Mouse (Mus musculus) testis, adult 2 months (tissue): ENCODE measurements around the gene Il17rd. TPM values are rescaled to one million over a fixed set of nuclear protein-coding genes. Genes with fewer than 3 reads are reported as not detected.

Experiments used
- H3K27ac ChIP-seq: fragments of 200-500 bp; 2 replicates; pipeline ENCODE4 v1.5.1; 2012; ENCODE audit warnings: low read depth, low read length; ENCODE audit not compliant: control insufficient read depth, insufficient read depth
- H3K27me3 ChIP-seq: fragments of 200-500 bp; 2 replicates; pipeline ENCODE4 v1.6.1; 2012; ENCODE audit warnings: mild to moderate bottlenecking, low read length, moderate library complexity; ENCODE audit not compliant: control insufficient read depth, insufficient read depth
- H3K36me3 ChIP-seq: fragments of 200-500 bp; 2 replicates; pipeline ENCODE4 v1.6.1; 2012; ENCODE audit warnings: mild to moderate bottlenecking, low read length; ENCODE audit not compliant: control insufficient read depth, insufficient read depth
- H3K4me1 ChIP-seq: fragments of 200-500 bp; 2 replicates; pipeline ENCODE4 v1.6.1; 2012; ENCODE audit warnings: low read length; ENCODE audit not compliant: control insufficient read depth, insufficient read depth
- H3K4me3 ChIP-seq: fragments of 200-500 bp; 2 replicates; pipeline ENCODE4 v1.5.1; 2012; ENCODE audit warnings: low read depth, mild to moderate bottlenecking, low read length, moderate library complexity, mixed read lengths; ENCODE audit not compliant: control insufficient read depth
- CTCF ChIP-seq: fragments of 200-500 bp; IDR thresholded peaks from 2 replicates; pipeline ENCODE4 v1.5.1; 2012; ENCODE audit warnings: low read depth, mild to moderate bottlenecking, inconsistent platforms, low read length, moderate library complexity; ENCODE audit not compliant: control insufficient read depth, insufficient read depth, insufficient replicate concordance
- POLR2A ChIP-seq: fragments of 200-500 bp; IDR thresholded peaks from 2 replicates; pipeline ENCODE4 v1.6.1; 2012; ENCODE audit warnings: low read depth, mild to moderate bottlenecking, inconsistent platforms, low read length, moderate library complexity; ENCODE audit not compliant: control insufficient read depth
- polyA plus RNA-seq: library from polyadenylated mRNA; depleted of rRNA; stranded (reverse); fragments of >200 nt; gene quantifications from 2 replicates; pipeline ENCODE4 v1.2.3, GENCODE M21; 2012

Gene Il17rd
- polyA plus RNA-seq, 1 experiment = 5.4 TPM

DNA sequence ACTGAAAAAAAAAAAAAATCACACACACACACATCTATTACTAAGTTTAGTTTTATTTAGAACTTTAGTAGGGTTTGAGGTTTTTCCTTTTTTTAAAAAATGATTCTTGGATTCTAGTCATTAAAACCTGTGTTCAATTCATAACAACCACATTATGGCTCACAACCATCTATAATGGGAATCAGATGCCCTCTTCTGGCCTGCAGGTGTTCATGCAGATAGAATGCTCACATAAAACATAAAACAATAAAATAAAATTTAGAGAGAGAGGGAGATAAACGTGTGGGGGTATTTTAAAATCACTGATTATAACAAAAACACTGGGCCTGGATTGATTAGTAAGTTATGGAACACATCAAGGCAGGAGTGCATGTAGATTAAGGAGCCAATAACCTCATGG is 1.2 kb upstream of the Il17rd start:
- Histone ChIP-seq H3K27me3 (no peaks in the 10 kb centered on the region; the same call in 1 of the 2 replicates), H3K36me3 (no peaks in the 10 kb centered on the region), H3K4me3 (no peak overlapping the region), H3K27ac (no peak overlapping the region), H3K4me1 (peaks cover 10% of the 10 kb centered on the region)
- TF ChIP-seq CTCF (no peak), POLR2A (no peak)

DNA sequence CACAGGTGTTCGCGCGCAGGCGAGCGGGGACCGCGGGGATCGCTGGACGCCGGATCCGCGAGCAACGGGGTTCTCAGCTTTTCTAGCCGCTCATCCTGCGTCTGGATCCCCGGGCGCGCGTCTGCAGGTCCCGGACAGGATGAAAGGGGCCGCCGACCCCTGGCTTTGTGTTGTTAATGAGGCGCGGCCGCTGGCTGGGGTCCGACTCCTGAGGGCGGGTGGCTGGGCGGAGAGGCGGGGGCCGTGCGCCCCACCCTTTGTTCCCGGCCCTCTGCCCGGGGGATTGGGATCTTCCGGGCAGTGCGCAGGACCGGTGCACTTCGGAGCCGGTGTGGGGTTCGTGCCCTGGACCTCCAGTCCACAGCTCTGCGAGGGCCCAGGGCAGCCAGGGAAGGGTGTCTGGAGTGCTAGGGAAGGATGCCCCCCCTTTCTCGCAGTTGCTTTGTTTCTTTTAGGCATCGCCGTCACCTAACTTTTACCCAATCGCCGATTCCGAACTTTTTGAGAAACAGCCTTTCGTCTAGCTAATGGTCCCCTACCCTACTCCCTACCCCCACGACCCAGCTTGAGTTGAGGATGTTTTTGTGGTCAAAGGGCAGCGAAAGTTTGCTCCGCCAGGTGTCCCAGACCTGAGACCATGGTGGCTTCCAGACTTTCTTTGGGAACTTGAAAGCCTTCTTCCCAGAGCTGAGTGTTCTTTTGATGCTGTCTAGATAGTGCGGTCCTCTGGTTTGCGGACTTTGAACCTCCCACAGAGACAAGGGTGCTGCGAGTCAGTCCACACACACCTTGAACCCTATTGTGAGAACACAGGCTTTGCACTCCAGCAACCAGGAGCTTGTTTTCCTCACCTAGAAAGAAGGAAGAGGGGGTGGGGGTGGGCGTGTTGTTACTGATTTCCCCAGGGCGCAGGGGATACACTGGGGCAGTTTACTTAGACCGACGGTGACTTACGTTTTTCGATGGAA is 824 bp downstream of the Il17rd start:
- no peak for TF ChIP-seq CTCF
- no peak for TF ChIP-seq POLR2A
- Histone ChIP-seq H3K27me3 (no peaks in the 10 kb centered on the region; the same call in 1 of the 2 replicates), H3K36me3 (no peaks in the 10 kb centered on the region), H3K4me3 (peak overlapping the region; percentile 93), H3K4me1 (peaks cover 10% of the 10 kb centered on the region), H3K27ac (no peak overlapping the region)

DNA sequence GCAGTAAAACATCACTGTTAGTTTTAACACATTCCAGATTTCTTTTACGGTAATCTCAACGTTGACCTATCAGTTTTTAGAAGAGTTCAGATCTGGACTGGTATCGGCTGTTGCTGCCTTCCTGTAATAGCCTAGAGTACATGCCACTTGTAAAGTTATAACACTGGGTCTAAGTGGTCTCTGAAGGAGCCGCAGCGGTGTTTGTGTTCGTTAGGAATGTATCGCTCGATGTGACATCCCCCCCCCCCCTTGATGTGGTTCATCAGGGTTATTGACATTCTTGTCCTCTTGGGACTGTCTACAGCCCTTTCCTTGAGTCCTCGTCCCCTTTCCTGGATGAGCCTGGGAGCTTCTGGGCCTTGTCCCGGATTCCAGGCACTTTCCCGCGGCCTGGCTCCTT is 1.7 kb downstream of the Il17rd start:
- Histone ChIP-seq H3K36me3 (no peaks in the 10 kb centered on the region), H3K27me3 (no peaks in the 10 kb centered on the region; the same call in 1 of the 2 replicates), H3K4me3 (peak overlapping the region; percentile 40), H3K4me1 (peaks cover 10% of the 10 kb centered on the region), H3K27ac (no peak overlapping the region)
- TF ChIP-seq CTCF (no peak), POLR2A (no peak)

DNA sequence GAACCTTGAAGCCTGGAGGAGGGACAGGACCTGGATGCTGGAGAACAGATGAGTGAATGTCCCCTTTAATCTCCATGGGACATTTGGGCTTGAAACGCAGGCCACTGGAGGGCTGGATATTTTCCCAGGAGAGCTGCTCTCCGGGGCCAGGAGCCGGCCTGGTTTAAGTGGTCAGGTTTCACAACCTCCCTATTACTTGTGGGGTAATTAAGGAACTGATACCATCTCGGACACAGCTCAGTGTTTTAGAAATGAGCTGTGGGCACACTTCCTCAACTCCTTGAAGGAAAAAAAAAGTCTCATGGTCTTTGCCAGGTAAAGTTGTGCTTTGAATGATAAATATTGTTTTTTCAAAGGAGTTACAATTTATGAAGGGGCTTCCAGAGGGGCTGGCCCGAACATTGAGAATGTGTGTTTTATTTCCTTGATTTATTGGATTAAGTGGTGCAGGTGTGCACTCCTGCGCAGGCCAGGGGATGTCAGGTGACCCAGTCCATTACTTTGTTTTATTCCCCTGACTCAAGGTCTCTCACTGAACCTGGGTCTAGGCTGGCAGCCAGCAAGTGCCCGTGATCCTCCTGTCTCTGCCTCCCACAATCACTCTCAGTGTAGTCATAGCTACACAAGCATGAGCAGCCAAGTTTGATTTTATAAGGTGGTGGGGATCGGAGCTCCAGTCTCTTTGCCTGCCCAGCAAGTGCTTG is 3.7 kb downstream of the Il17rd start:
- Histone ChIP-seq H3K36me3 (no peaks in the 10 kb centered on the region), H3K4me3 (no peak overlapping the region), H3K27ac (no peak overlapping the region), H3K27me3 (no peaks in the 10 kb centered on the region; the same call in 1 of the 2 replicates), H3K4me1 (peaks cover 10% of the 10 kb centered on the region)
- no peak for TF ChIP-seq POLR2A
- no peak for TF ChIP-seq CTCF

DNA sequence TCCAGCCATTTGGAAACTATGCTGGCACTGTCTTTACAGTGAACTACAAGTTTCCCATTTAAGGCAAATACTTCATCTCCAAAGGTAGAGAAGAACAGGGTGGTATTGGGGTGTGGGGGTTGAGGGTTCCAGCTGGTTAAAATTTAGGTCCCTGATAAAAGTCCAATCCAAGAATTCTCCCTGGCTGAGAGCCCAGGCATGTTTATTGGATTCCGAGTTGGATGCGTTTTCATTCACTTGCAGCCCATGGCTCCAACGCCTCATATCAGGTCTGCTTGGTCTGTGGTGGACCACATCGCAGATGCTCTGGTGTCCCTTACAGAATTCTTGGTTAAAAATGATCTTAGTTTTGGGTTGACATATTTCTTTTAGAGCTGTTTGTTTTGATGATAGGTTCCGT is 4.7 kb downstream of the Il17rd start:
- H3K27me3 ChIP-seq = no peaks in the 10 kb centered on the region; the same call in 1 of the 2 replicates
- no peak overlapping the region for H3K27ac ChIP-seq
- TF ChIP-seq POLR2A (no peak), CTCF (no peak)
- no peaks in the 10 kb centered on the region for H3K36me3 ChIP-seq
- H3K4me1 ChIP-seq = peaks cover 10% of the 10 kb centered on the region
- no peak overlapping the region for H3K4me3 ChIP-seq

DNA sequence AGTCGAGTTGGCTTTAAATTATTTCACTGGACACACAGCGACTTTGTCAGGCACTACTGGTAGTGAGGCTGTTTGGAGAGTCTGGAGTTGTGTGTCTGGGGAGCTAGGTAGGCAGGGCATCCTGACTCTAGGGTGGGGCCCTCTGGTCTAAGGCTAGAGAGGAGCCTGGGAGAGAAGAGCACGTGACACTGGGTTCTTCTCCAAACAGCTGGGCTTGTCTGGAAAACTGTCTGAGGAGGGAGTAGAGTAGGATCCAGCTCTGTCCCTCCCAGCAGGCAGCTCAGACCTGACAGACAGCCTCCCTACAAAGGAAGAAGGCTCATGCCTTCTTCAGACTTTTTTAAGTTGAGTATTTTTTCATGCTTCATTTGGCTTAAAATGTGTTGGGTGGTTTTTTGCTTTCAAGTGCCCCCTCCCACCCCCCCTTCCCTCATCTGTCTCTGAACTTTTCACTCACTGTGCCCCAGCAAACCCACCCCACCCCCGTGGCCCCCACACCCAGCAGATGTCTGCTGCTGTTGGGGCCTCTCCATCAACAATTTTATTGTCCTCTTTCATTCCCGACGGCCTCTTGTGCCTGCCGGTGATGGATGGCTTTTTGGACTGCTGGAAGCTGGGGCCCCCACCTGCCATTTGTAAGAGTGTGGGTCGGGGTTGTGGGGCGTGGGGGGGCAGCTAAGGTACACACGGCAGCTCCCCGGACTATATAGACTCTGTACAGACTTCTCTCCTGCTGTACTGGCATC is 5.7 kb downstream of the Il17rd start:
- Histone ChIP-seq H3K4me3 (no peak overlapping the region), H3K27ac (no peak overlapping the region; the same call in 1 of the 2 replicates), H3K4me1 (peaks cover 9% of the 10 kb centered on the region), H3K36me3 (no peaks in the 10 kb centered on the region), H3K27me3 (no peaks in the 10 kb centered on the region; the same call in 1 of the 2 replicates)
- TF ChIP-seq CTCF (no peak), POLR2A (no peak)
